ENCODE assay signal across 20 mouse cellular contexts in the genomic region with DNA sequence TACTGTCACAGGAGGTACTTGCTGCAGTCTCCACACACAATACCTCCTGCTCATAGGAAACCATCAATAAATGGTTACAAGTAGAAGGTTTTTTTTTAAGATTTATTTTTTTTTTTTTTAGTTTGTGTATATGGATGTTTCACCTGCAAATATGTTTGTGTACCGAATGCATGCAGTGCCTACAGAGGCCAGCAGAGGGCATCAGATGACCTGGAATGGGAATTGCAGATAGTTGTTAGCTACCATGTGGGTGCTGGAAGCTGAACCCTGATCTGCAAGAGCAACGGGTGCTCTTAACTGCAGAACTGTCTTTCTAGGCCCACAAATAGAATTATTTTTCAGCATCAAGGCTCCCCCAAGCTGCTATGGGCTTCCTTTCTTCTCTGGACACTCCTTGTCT. TPM values are rescaled to one million over a fixed set of nuclear protein-coding genes. Genes with fewer than 3 reads are reported as not detected.
A peak's percentile ranks its signal among the peaks of the same experiment; 100 is the strongest.
DNase-seq lines count a peak whose midpoint lies in the region; ATAC-seq and TF ChIP-seq lines count a peak whose summit lies in the region.
"Had no signal": no experiment of that assay in that cellular context is flagged by ENCODE, and none has a peak within 500 bp of the region (broad histone marks: within the 10 kb centered on the region; RNA-seq: fewer than 3 reads in every experiment).

No protein-coding gene starts in this region.

- no peaks in the 10 kb centered on the region for H3K4me1 ChIP-seq in kidney, postnatal 0 days (replicated peaks; ENCODE audit: insufficient read depth, low read length)
- H3K4me1 ChIP-seq: heart, embryonic 12.5 days; liver, embryonic 13.5 days; megakaryocyte, embryonic 14.5 days had no signal

- intact Hi-C loops in left cerebral cortex, postnatal 4 days (cut with DNase I), result no loop called here

- 88% methylated on average over 2 of the region's 2 CpGs for WGBS in kidney, postnatal 0 days

- H3K4me3 ChIP-seq in kidney, postnatal 0 days (replicated peaks; ENCODE audit: low read depth, low read length), result no peak overlapping the region
- H3K4me3 ChIP-seq: embryonic facial prominence, embryonic 10.5 days; heart, embryonic 12.5 days; liver, embryonic 13.5 days; megakaryocyte, embryonic 14.5 days had no signal

- H3K27ac ChIP-seq in kidney, postnatal 0 days, result no peak overlapping the region
- H3K27ac ChIP-seq: embryonic facial prominence, embryonic 10.5 days; hindbrain, embryonic 14.5 days; liver, embryonic 13.5 days had no signal

- H3K36me3 ChIP-seq in kidney, postnatal 0 days (ENCODE audit: insufficient read depth, low read length), result no peaks in the 10 kb centered on the region
- H3K36me3 ChIP-seq: embryonic facial prominence, embryonic 10.5 days; heart, embryonic 12.5 days; liver, embryonic 13.5 days had no signal

- no peak for ATAC-seq in kidney, postnatal 0 days (replicated peaks; ENCODE audit: low FRiP score, low read depth)

- peak; percentile 48 for TF ChIP-seq CTCF in kidney, postnatal 0 days (IDR thresholded peaks at IDR 0.05; ENCODE audit: low read depth)

- no peak overlapping the region for H3K4me2 ChIP-seq in kidney, postnatal 0 days (ENCODE audit: low read length)
- H3K4me2 ChIP-seq: heart, embryonic 12.5 days; hindbrain, embryonic 14.5 days; liver, embryonic 13.5 days had no signal

- H3K27me3 ChIP-seq in kidney, postnatal 0 days (ENCODE audit: insufficient read depth, low read length), result no peaks in the 10 kb centered on the region
- H3K27me3 ChIP-seq: liver, embryonic 13.5 days had no signal

- no peak overlapping the region for H3K9ac ChIP-seq in kidney, postnatal 0 days (ENCODE audit: low read depth, low read length)
- H3K9ac ChIP-seq: heart, embryonic 12.5 days; hindbrain, embryonic 14.5 days; liver, embryonic 13.5 days had no signal

- H3K9me3 ChIP-seq in kidney, postnatal 0 days (replicated peaks; ENCODE audit: low read length), result no peaks in the 10 kb centered on the region
- H3K9me3 ChIP-seq: liver, embryonic 13.5 days had no signal

- DNase-seq in kidney, postnatal 0 days (ENCODE audit: low spot score), result no peak
- DNase-seq in kidney, adult 9 months, result no peak
- peak; percentile 10 for DNase-seq in thymus, postnatal 25 days
- no peak for DNase-seq in thymus, postnatal 10 days (ENCODE audit: low spot score in 2 of 2)
- peak; percentile 59 for DNase-seq in ZHBTc4 (ENCODE audit: low read depth, low spot score)
- DNase-seq in thymus, postnatal 4 days, result peak; percentile 42
- DNase-seq in urinary bladder, postnatal 36 days (ENCODE audit: low spot score in 2 of 2), result no peak
- no peak for DNase-seq in left cerebral cortex, postnatal 4 days
- DNase-seq: cerebellum, adult 9-10 months; kidney, postnatal 14 days; liver, embryonic 13.5 days; retina, postnatal 1 day had no signal

RNA-seq across cellular contexts. Expression of a gene that starts 25.6 kb away (rescaled TPM):
- not detected in 2 replicates for polyA plus RNA-seq in kidney, postnatal 0 days (2015; fragmentation: Nextera tagmentation; extraction: Ambion mirVana)
- 1 to 10 TPM; 1.6 to 2.4 TPM for total RNA-seq in left cerebral cortex, postnatal 4 days (2021)
- total RNA-seq: adrenal gland, postnatal 4 days; gastrocnemius, adult 8-10 months had no signal
- polyA plus RNA-seq: heart, embryonic 12.5 days; liver, embryonic 13.5 days had no signal

RNA-seq across cellular contexts. Expression of a gene that starts 26.6 kb away (rescaled TPM):
- not detected in 2 replicates for polyA plus RNA-seq in kidney, postnatal 0 days (2015; fragmentation: Nextera tagmentation; extraction: Ambion mirVana)
- total RNA-seq in left cerebral cortex, postnatal 4 days (2021), result not detected
- total RNA-seq: adrenal gland, postnatal 4 days; gastrocnemius, adult 8-10 months; left cerebral cortex, adult 18-20 months had no signal
- polyA plus RNA-seq: embryonic facial prominence, embryonic 10.5 days; forebrain, embryonic 11.5 days; heart, embryonic 12.5 days; hindbrain, embryonic 14.5 days; liver, embryonic 13.5 days had no signal

RNA-seq across cellular contexts. Expression of a gene that starts 56.7 kb away (rescaled TPM):
- polyA plus RNA-seq in kidney, postnatal 0 days (2015; fragmentation: Nextera tagmentation; extraction: Ambion mirVana), result 59.1 and 61.3 TPM in 2 replicates
- total RNA-seq in left cerebral cortex, postnatal 4 days (2021), result 10 to 100 TPM; 41.6 to 43.9 TPM

Comparison
In these comparisons a context has a peak if more than half of its experiments do, and no peak if none do; other contexts are left out.
1. DNase-seq: peak in thymus, postnatal 25 days (single experiment), ZHBTc4 (single experiment) and thymus, postnatal 4 days (single experiment); none in kidney, postnatal 0 days (single experiment), kidney, adult 9 months (single experiment), thymus, postnatal 10 days (0 of 2), urinary bladder, postnatal 36 days (0 of 2) and left cerebral cortex, postnatal 4 days (single experiment).